Mouse (Mus musculus): ENCODE results near the gene Vav2. TPM values are rescaled to one million over a fixed set of nuclear protein-coding genes. Genes with fewer than 3 reads are reported as not detected.

Gene Vav2
- polyA plus RNA-seq, 1 experiment, result 24.6 TPM

GRCm38 (mm10) chr2:27343984-27344453, 82.8 kb downstream of the Vav2 start:
- Histone ChIP-seq H3K9me3 (replicated peaks; ENCODE audit: control insufficient read depth, insufficient read depth, low read length, poor library complexity, severe bottlenecking) (no peaks in the 10 kb centered on the region), H3K27ac (ENCODE audit: insufficient read depth, low read length) (no peak overlapping the region), H3K4me1 (ENCODE audit: control insufficient read depth, insufficient read depth, low read length) (peaks cover 1% of the 10 kb centered on the region), H3K36me3 (ENCODE audit: control insufficient read depth, insufficient read depth, low read length, poor library complexity, severe bottlenecking) (no peaks in the 10 kb centered on the region), H3K4me3 (ENCODE audit: low read depth, low read length) (no peak overlapping the region), H3K9ac (ENCODE audit: low read depth, poor library complexity, severe bottlenecking) (no peak overlapping the region), H3K27me3 (ENCODE audit: control insufficient read depth, insufficient read depth, low read length, poor library complexity, severe bottlenecking) (no peaks in the 10 kb centered on the region)
- no peak for TF ChIP-seq POLR2A (IDR thresholded peaks at IDR 0.05; ENCODE audit: insufficient read depth, low read length)
- no peak for TF ChIP-seq CTCF (IDR thresholded peaks at IDR 0.05; ENCODE audit: low read depth, low read length)
- no peak for TF ChIP-seq EP300 (IDR thresholded peaks at IDR 0.05; ENCODE audit: insufficient read depth, low read depth, low read length)

GRCm38 (mm10) chr2:27340682-27341081, 86.2 kb downstream of the Vav2 start:
- TF ChIP-seq CTCF (IDR thresholded peaks at IDR 0.05; ENCODE audit: low read depth, low read length), result no peak
- no peak for TF ChIP-seq EP300 (IDR thresholded peaks at IDR 0.05; ENCODE audit: insufficient read depth, low read depth, low read length)
- TF ChIP-seq POLR2A (IDR thresholded peaks at IDR 0.05; ENCODE audit: insufficient read depth, low read length), result no peak
- no peaks in the 10 kb centered on the region for H3K9me3 ChIP-seq (replicated peaks; ENCODE audit: control insufficient read depth, insufficient read depth, low read length, poor library complexity, severe bottlenecking)
- no peaks in the 10 kb centered on the region for H3K27me3 ChIP-seq (ENCODE audit: control insufficient read depth, insufficient read depth, low read length, poor library complexity, severe bottlenecking)
- H3K36me3 ChIP-seq (ENCODE audit: control insufficient read depth, insufficient read depth, low read length, poor library complexity, severe bottlenecking), result no peaks in the 10 kb centered on the region
- H3K4me1 ChIP-seq (ENCODE audit: control insufficient read depth, insufficient read depth, low read length), result peaks cover 1% of the 10 kb centered on the region
- H3K27ac ChIP-seq (ENCODE audit: insufficient read depth, low read length), result no peak overlapping the region
- H3K4me3 ChIP-seq (ENCODE audit: low read depth, low read length), result no peak overlapping the region
- no peak overlapping the region for H3K9ac ChIP-seq (ENCODE audit: low read depth, poor library complexity, severe bottlenecking)

- Histone ChIP-seq H3K4me1 (ENCODE audit: control insufficient read depth, insufficient read depth, low read length) (no peaks in the 10 kb centered on the region), H3K27ac (ENCODE audit: insufficient read depth, low read length) (no peak overlapping the region), H3K9me3 (replicated peaks; ENCODE audit: control insufficient read depth, insufficient read depth, low read length, poor library complexity, severe bottlenecking) (no peaks in the 10 kb centered on the region), H3K27me3 (ENCODE audit: control insufficient read depth, insufficient read depth, low read length, poor library complexity, severe bottlenecking) (no peaks in the 10 kb centered on the region), H3K36me3 (ENCODE audit: control insufficient read depth, insufficient read depth, low read length, poor library complexity, severe bottlenecking) (no peaks in the 10 kb centered on the region), H3K9ac (ENCODE audit: low read depth, poor library complexity, severe bottlenecking) (no peak overlapping the region), H3K4me3 (ENCODE audit: low read depth, low read length) (no peak overlapping the region)
- TF ChIP-seq POLR2A (IDR thresholded peaks at IDR 0.05; ENCODE audit: insufficient read depth, low read length) (no peak), CTCF (IDR thresholded peaks at IDR 0.05; ENCODE audit: low read depth, low read length) (no peak), EP300 (IDR thresholded peaks at IDR 0.05; ENCODE audit: insufficient read depth, low read depth, low read length) (no peak)
Observed at GRCm38 (mm10) chr2:27339051-27339450, 87.8 kb downstream of the Vav2 start.

DNA sequence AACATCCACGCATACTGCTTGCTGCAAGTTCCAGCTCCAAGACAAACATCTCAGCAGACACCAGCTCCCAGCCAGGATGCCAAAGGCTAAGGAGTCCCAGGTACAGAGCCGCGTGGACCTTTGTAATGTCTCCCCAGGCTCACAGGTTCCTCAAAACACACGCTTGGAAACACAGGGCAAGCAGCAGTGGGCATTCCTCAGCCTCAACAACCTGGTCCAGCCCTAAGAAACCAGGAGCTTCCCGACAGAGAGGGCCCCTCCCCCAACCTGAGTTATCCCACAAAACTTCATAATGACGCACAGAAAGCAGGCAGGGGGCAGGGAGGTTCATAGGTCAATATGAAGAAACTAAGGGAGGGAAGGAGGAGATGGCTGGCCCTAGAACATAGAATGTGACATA, 89.6 kb downstream of the Vav2 start:
- no peaks in the 10 kb centered on the region for H3K27me3 ChIP-seq (ENCODE audit: control insufficient read depth, insufficient read depth, low read length, poor library complexity, severe bottlenecking)
- H3K36me3 ChIP-seq (ENCODE audit: control insufficient read depth, insufficient read depth, low read length, poor library complexity, severe bottlenecking), result no peaks in the 10 kb centered on the region
- H3K4me3 ChIP-seq (ENCODE audit: low read depth, low read length), result no peak overlapping the region
- H3K9ac ChIP-seq (ENCODE audit: low read depth, poor library complexity, severe bottlenecking), result no peak overlapping the region
- H3K27ac ChIP-seq (ENCODE audit: insufficient read depth, low read length), result no peak overlapping the region
- no peaks in the 10 kb centered on the region for H3K9me3 ChIP-seq (replicated peaks; ENCODE audit: control insufficient read depth, insufficient read depth, low read length, poor library complexity, severe bottlenecking)
- no peak for TF ChIP-seq CTCF (IDR thresholded peaks at IDR 0.05; ENCODE audit: low read depth, low read length)
- H3K4me1 ChIP-seq (ENCODE audit: control insufficient read depth, insufficient read depth, low read length), result no peaks in the 10 kb centered on the region

- Histone ChIP-seq H3K36me3 (ENCODE audit: control insufficient read depth, insufficient read depth, low read length, poor library complexity, severe bottlenecking) (no peaks in the 10 kb centered on the region), H3K27ac (ENCODE audit: insufficient read depth, low read length) (no peak overlapping the region), H3K4me3 (ENCODE audit: low read depth, low read length) (no peak overlapping the region), H3K9me3 (replicated peaks; ENCODE audit: control insufficient read depth, insufficient read depth, low read length, poor library complexity, severe bottlenecking) (no peaks in the 10 kb centered on the region), H3K9ac (ENCODE audit: low read depth, poor library complexity, severe bottlenecking) (no peak overlapping the region), H3K4me1 (ENCODE audit: control insufficient read depth, insufficient read depth, low read length) (no peaks in the 10 kb centered on the region), H3K27me3 (ENCODE audit: control insufficient read depth, insufficient read depth, low read length, poor library complexity, severe bottlenecking) (no peaks in the 10 kb centered on the region)
- TF ChIP-seq CTCF (IDR thresholded peaks at IDR 0.05; ENCODE audit: low read depth, low read length) (no peak), EP300 (IDR thresholded peaks at IDR 0.05; ENCODE audit: insufficient read depth, low read depth, low read length) (no peak), POLR2A (IDR thresholded peaks at IDR 0.05; ENCODE audit: insufficient read depth, low read length) (no peak)
Observed at GRCm38 (mm10) chr2:27336600-27336999, 90.2 kb downstream of the Vav2 start.

DNA sequence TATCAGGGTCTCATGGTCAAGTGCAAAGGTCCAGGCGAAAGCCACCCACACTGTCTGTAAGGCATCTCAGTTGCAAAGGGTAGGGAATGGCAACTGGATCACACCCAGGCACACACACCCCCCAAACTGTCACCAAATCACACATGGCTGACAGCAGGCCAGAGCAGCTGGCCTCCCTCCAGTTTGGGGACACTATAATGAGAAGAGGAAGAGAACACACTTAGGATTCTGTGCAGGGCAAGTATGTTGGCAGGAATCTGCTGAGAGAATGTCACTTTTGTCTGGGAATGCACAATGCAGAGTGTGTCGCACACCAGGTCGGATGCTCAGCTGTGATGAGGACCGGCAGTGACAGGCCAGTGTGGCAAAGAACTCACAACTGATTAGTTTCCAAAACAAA, 92.0 kb downstream of the Vav2 start:
- H3K4me1 ChIP-seq (ENCODE audit: control insufficient read depth, insufficient read depth, low read length), result no peaks in the 10 kb centered on the region
- H3K4me3 ChIP-seq (ENCODE audit: low read depth, low read length), result no peak overlapping the region
- H3K27ac ChIP-seq (ENCODE audit: insufficient read depth, low read length), result no peak overlapping the region
- H3K27me3 ChIP-seq (ENCODE audit: control insufficient read depth, insufficient read depth, low read length, poor library complexity, severe bottlenecking), result no peaks in the 10 kb centered on the region
- no peaks in the 10 kb centered on the region for H3K9me3 ChIP-seq (replicated peaks; ENCODE audit: control insufficient read depth, insufficient read depth, low read length, poor library complexity, severe bottlenecking)
- TF ChIP-seq EP300 (IDR thresholded peaks at IDR 0.05; ENCODE audit: insufficient read depth, low read depth, low read length) (no peak), POLR2A (IDR thresholded peaks at IDR 0.05; ENCODE audit: insufficient read depth, low read length) (no peak), CTCF (IDR thresholded peaks at IDR 0.05; ENCODE audit: low read depth, low read length) (no peak)
- H3K9ac ChIP-seq (ENCODE audit: low read depth, poor library complexity, severe bottlenecking), result no peak overlapping the region
- H3K36me3 ChIP-seq (ENCODE audit: control insufficient read depth, insufficient read depth, low read length, poor library complexity, severe bottlenecking), result no peaks in the 10 kb centered on the region

Data from ES-Bruce4 (cell line).